Mouse (Mus musculus): ENCODE measurements around the gene Rbm17.

The Rbm17 gene

DNA sequence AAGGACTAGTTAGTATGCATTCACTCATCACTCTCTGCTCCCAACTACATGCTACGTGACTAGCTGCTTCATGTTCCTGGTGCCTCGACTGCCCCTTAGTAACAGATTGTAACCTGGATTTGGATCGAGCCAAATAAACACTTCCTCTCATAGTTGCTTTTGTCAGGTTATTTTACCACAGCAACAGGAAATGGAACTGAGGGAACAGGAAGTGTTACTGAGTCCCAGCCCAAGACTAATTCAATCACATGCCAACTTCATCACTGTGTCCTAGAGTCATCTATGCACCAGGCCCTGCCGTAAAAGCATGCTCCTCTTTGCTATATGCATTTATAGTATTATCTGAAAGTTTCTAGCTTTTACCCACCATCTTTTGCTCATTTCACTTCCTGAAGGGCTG lies 16.0 kb downstream of the Rbm17 start:
- DNase-seq, result no peak

DNA sequence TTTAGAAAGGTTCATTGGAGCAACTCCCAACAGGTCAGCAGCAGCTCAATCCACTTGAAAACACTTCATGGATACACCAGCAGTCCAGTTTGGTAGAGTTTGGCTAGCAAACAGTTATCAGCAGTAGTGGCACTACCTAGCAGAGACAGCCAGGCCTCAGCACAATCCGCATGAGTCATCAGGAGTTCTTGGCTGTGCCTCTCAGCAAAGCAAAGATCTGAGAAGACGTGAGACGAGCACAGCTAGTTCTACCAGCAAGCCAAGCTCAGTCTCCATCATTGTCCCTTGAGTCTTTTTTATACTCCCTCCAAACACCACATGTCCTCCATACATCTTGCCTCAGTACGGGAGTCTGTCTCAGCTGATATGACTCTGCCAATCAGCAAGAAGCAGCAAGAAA lies 24.6 kb downstream of the Rbm17 start:
- no peak for DNase-seq

DNA sequence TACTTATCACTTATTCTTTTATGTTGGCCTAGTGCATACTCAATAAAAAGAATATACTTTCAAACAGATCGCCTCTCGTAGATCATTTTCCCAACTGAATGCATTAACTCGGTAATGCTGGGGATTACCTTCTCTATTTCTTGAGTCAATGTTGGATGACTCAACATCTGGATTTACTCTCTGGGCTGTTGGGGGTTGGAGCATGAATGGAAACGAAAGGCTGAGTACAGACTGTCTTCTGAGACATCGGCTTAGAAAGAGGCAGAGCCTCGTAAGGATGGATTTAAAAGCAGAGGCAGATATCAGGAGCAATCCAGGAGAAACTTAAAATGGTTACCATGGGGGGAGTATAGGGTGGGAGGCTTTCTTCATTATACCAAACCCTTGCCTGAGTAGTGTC lies 25.8 kb downstream of the Rbm17 start:
- DNase-seq, result no peak

DNA sequence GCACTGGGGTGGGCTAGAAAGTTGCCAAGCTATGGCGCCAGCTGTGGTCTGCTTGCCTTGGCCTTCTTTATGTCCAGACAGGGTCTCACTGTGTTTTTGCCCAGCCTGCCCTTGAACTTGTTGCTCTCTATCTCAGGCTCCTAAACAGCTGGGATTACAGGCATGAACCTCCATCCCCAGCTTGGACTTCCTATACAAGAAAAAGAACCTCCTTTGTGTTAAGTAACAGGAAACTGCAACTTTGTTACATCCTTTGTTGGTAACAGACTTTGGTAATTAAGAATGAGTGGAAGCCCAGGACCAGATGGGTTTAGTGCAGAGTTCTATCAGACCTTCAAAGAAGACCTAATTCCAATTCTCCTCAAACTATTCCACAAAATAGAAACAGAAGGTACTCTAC lies 30.3 kb downstream of the Rbm17 start:
- DNase-seq, result no peak

DNA sequence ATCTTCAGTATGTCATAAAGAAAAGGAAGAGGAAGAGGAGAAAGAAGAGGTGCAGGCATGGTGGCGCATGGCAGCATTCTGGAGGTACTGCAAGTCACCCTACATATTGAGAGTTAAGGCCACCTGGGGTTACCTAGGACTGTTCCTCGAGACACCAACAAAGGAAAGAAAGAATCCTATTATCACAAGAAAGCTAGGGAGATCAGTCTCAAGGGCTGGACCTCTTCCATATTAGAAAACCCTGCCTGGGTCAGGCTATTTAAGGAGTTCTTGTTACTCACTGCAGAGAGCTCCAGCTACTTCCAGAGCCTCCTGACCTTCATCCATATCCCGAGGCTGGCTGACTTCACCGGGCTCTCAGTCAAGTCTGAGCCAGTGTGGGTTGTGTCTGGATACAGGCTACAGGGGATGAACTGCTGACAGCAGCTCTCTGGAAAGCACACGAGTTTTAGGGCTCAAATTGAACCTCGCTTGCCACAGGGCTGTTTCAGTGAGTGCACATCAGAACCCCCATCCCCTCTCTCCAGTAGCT lies 32.9 kb downstream of the Rbm17 start:
- DNase-seq, result no peak

DNA sequence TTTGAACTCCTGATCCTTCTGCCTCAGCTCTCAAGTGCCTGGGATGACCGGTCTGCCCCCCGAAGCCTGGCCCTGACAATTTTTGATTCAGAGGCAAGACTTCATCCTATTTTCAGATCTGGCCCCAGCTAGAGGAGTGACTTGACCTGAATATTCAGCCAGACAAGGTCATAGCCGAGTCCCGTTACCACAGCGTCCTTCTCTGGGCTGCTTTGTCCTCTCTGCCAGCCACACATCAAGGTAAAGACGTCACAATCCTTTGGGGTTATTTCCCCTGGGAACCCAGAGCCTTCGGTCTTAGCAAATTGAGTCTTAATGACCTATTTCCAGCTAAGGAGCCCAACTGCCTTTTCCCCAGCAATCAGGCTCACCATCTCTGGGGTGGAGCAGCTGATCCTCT lies 35.5 kb downstream of the Rbm17 start:
- no peak for DNase-seq

DNA sequence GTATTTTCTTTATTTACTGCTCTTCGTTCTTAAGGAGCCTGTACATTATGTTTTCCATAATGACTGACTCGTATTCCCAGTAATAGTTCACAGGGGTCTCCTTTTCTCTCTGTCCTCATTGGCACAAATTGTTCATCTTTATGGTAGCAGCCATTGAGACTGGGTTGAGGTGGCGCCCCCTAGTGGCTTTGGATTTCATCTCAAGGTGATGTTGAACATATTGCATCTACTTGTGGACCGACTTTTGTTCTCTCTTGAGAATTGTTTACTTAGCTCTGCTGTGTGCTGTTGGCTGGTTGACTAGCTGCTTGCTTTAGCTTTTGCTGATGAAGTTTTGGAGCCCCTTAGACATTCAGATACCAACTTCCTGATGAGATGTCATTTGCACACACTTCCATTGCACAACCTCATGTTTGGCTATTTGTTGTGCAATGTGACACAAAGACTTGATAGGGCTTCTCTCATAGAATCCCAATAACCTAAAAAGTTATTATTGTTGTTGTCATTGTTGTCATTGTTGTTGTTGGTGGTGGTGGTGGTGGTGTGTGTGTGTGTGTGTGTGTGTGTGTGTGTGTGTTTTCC lies 36.1 kb downstream of the Rbm17 start:
- DNase-seq, result no peak

DNA sequence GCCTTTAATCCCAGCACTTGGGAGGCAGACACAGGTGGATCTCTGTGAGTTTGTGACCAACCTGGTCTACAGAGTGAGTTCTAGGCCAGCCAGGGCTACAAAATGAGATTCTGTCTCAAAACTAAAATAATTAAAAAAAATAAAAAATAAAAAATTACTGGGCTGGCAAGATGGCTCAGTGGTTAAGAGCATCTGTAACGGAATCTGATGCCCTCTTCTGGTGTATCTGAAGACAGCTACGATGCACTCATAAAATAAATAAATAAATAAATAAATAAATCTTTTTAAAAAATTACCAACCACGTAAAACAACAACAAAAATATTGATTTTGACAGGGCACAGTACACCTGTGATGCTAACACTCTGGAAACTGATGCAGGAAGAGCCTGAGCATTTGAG lies 37.1 kb downstream of the Rbm17 start:
- no peak for DNase-seq

DNA sequence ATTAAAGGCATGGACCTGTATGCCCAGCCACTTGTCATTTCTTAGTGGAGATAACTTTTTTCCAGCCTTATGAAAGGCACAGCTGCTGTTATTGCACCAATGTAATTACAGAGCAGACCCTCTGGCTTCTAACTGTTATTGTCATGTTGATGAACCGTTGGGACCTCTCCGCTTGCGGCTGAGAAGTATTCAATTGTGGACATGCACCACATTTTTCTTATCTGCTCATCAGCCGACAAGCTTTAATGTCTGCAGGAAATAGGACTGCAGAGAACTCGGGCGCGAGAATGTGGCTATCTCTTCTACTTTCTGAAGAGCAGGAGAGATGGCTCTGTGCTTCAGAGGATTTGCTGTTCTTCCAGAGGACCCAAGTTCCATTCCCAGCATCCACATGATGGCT lies 37.7 kb downstream of the Rbm17 start:
- DNase-seq, result no peak

DNA sequence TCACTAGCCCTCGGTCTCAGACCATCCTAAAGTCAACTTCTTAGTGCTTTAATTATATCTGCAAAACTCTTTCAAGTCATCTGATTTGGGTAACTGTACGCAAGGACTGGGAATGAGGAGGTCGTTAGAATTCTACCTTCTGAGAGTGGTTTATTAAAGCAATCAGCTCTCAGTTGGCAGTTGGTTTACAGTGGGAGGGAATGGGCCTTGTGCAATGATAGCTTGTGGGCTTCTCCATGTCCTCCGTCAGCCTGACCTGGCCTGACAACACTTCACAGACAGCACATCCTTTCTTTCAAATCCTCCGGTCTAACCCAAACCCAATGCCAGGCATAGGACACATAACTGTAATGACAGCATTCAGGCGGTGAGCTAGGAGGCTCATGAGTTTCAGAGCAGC lies 39.2 kb downstream of the Rbm17 start:
- DNase-seq, result no peak

DNA sequence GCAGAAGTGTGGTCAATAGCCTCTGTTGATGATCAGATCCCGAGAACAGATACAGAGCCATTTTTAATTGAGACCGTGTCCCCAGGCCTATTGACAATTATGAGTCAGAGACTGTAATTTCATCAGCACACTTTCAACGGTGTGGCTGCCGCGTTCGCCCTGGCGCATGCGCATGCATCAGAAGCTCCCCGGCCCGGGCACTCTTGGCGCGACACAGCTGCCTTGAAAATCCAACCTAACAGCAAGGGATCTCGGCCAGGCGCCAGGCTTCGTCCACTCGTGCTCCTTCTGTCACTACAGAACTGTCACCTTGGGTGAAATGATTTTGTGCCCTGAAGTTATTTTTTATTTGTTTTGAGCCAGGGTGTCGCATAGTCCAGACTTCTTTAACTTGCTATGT lies 40.7 kb downstream of the Rbm17 start:
- DNase-seq, result no peak

DNA sequence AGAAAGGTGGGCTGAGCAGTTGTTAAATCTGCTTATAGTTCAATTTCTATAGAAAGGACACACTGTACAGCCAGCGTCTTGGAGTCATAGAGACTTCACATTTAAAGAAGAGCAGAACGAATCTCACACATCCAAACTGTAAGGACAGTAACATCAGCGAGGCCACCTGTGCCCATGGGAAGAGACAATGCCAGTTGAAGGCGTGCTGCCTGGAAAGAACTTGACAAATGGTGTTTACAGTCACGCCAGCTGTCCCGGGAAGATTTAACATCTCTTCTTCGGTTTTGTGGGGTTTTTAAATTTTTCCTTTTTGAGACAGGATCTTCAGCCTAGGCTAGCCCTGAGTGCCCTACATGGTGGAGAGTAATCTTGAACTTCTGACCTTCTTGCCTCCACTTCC lies 45.3 kb downstream of the Rbm17 start:
- no peak for DNase-seq

DNA sequence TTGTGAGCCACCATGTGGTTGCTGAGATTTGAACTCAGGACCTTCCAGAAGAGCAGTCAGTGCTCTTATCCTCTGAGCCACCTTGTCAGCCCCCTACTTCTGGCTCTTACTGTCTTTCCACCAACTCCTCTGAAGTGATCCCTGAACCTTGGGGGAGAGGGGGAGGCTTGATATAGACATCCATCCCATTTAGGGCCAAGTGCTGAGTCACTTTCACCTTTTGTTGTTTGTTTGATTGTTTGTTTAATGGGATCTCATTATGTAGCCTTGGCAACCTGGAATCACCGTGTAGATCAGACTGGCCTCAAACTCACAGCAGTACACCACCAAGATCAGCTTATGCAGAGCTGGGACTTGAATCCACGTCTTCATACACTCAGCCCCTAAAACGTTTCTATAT lies 46.7 kb downstream of the Rbm17 start:
- DNase-seq, result no peak

DNA sequence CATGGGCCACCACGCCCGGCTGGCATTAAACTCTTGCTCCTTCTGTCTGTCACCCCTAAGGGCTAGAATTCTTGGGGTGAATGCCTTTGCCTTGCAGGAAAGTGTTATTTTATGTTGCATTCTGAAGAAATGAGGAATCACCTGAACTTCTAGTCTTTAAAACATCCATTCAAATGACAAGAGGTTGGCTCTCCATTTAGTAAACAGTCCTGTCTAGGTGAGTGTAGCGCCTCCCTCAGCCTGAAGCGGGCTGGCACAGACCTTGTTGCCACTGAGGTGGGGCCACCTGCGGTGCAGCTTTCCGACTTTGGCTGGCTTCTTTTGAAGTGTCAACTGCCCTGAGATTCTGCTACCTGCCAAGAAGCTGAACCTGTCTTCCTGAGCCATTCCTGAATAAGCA lies 48.6 kb downstream of the Rbm17 start:
- no peak for DNase-seq

DNA sequence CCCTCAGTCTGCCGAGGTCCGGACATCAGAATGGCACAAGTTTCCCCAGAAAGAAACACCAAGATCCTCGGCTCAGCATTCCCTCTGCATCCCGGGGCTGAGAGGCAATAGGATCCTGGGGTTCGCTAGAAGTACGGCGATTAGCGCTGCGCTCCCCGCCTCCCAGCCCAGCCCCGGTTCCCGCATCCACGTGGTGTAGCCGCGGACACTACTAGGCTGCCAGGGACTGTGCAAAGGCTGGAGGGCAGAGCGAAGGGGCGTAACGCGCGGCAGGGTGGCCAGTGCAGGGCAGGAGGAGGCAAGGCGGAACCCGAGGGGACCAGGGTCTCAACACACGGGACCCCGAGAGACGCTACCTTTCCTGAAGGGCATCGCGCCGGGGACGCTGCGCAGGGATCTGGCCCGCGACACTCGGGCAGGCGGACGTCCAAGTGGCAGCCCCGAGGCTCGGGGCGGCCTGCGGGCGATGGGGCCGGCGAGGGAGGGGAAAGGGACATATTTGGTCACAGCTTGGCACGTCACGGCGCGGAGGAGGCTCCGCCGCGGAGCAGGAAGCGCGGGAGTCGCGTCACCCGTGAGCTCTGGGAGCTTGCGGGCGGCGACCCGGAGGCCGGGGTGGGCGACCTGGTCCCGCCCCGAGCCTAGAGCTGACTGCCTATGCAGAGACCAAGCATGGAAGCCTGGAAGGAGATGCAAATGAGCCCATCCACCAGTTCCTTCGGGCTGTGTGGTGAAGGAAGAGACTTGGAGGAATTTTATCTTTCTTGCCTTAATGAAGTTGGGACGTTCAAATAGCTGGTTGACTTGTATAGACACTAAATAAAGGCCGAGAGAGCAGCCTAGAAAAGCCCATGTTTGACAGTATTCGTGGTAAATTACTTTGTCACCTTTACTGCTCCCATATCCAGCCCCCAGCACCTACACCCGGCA lies 50.2 kb downstream of the Rbm17 start, which contains the start of gene Pfkfb3:
Pfkfb3 (minus strand) TSS at position 607 of the 930 bp plus-strand sequence.
- peak; percentile 68 for DNase-seq

DNA sequence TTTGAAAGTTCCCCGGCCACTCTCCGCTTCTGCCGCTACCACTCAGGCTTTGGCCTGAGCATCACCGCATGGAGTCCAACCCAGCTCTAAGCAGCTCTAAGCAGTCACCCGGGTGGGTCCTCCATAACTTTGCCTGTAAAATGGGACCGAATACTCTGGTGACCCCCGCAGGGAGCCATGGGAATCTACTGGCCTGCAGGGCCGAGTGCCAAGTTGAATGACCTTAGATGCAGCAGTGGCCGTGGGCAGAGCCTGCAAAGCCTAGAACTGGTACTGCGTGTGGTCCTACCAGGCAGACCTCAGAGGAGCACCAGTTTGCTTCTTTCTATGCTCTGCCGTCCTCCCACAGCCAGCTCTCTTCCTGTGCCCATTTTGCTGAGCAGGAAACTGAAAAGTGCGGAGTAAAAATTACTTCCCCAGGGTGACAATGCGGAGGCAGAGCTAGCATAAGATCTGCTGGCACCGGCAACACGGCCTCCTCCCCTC lies 50.9 kb downstream of the Rbm17 start:
- DNase-seq, result no peak

DNA sequence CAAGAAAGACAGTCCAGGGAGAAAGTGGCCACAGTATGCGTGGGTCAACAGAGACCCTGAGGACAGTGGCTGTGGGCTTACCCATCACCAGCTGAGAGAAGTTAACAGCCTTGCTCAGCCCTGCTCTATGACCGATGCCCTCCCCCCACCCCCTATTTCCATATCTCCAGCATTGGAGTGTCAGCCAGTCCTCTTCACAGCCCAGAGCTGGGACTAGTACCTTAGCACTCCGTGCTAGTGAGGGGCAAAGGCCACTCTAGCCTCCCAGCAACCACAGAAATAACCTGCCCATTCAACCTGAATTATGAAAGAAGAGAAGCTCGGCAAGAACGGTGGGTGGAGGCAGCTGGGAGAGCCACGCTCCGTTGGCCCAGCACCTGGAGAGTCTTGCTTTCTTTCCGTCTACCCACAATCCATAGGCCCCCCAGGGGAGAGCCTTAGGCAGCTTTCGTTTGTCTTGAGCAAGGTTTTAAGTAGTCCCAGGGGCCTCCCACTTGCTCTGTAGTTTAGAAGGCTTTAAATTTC lies 51.6 kb downstream of the Rbm17 start:
- no peak for DNase-seq

DNA sequence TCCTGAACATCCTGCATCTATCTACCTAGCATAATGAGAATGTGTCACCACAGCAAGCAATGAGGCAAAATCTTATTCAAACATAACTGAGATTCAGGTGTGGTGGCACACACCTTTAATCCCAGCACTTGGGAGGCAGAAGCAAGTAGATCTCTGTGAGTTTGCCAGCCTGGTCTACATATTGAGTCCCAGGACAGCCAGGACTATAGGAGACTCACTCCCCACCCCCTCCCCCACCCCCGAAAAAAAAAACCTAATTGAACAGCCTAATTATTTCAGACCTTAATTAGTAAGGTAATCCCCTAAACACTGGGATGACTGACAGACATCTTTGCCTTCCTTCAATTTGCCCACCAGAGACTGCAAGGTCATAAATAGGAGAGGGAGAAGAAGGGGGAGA lies 52.2 kb downstream of the Rbm17 start:
- no peak for DNase-seq

DNA sequence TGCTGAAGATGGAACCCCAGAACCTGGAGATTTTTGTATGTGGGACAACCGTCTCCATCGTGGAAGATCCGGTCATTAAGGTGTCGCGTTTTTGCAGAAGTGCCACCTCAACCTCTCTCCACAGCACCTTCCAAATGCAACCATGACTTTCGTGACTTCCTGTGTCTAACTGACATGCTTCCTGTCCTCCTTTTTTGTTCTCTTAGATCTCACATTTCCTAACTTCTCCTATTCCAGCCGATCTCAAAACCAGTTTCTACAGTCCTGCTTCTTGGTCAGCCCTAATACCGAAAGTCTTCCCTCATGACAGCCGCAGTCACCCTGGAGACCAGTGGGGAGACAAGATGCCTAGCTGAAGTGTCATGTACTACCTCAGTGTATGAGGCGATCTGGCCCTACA lies 55.4 kb downstream of the Rbm17 start:
- DNase-seq, result no peak

DNA sequence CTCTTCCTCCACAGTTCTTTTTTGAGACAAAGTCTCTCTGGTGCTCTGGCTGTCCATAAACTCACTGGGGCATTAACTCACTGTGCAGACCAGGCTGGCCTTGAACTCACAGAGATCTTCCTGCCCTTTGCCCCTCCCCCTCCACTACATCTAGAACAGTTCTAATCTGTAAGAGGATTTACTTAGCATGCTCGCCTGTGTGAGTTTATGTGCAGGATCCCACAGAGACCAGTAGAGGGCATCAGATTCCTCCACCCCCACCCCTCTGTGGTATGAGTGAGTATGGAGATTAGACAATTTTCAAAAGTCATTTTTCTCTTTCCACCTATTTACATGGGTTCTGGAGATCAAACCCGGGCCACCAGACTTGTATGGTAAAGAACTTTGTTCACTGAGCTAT lies 56.3 kb downstream of the Rbm17 start:
- no peak for DNase-seq

DNA sequence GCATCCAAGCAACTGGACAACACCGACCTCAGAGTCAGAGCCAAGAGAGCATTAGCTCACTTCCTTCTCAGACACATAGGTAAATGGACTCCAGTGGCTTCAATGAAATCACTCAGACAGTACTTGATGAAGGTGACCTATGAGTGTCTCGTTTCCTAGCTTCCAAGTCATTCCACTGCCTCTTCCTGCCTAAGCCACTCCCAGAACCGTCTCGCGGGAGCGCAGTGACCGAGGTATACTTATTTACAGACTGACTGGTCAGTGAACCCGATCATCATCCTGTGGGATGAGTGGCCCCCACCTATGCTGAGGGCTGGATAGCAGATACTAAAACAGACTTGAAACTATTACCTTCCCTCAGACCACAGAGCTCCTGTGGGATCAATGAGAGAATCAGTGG lies 57.9 kb downstream of the Rbm17 start:
- no peak for DNase-seq

DNA sequence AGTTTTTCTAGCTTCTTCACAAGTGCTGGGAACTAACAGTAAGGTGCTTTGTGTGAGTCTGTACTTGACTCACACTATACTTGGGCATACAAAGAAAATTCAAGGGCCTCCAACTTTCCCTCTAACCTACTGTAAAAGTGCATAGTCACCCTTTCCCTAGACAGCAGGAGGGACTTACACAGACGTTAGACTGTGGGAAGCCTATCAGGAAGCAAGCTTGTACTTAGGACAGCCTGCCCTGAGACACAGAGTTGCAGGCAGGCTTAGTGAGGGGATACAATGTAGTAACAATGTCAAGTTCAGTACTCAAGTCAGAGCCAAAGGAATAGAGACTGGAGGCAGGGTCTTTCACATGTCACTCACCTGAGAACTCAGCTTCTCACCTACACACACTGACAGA lies 58.6 kb downstream of the Rbm17 start:
- DNase-seq, result no peak

DNA sequence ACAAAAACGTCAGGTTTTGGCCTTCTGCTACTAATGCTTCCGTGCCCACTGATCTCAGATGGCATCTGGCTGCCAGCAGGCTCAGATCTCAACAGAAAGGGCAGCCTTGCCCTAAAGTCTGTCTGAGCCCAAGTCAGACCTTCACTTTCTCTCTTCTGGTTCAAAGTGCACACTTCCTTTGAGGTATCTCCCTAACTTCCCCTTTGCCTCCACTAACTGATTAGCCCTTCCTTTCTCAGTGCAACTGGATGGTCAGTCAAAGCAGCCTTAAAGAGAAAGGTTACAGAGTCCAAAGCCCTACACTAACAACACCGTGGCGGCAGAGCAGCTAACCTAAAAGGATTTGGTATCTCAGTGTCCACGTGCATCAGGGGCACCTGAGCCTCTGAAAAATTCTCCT lies 59.6 kb downstream of the Rbm17 start:
- no peak for DNase-seq

DNA sequence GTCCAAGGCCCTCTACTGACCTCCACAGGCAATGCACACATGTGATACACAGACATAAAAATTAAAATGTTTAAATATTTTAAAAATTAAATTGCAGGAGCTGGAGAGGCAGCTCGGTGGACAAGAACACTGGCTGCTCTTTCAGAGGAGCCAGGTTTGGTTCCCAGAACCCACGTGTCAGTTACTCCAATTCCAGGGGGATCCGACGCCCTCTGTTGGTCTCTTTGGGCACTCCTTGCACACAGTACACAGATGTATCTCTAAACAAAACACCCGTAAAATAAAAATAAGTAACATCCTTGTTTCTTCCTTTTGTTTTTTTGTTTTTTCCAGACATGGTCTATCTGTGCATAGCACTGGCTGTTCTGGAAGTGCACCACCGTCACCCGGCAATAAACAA lies 60.8 kb downstream of the Rbm17 start:
- DNase-seq, result no peak

Data from right cerebral cortex, postnatal 25 days (tissue).